Mouse (Mus musculus) erythroblast, embryonic 14.5 days (primary cell): ENCODE data around the gene Rptor. TPM values are rescaled to one million over a fixed set of nuclear protein-coding genes. Genes with fewer than 3 reads are reported as not detected.

ENCODE experiments used
- H3K27me3 ChIP-seq: 2 replicates; pipeline ENCODE4 v1.6.1; 2012; ENCODE audit warnings: inconsistent platforms; ENCODE audit not compliant: control insufficient read depth
- H3K36me3 ChIP-seq: 2 replicates; pipeline ENCODE4 v1.6.1; 2012; ENCODE audit warnings: mild to moderate bottlenecking, inconsistent platforms; ENCODE audit not compliant: control insufficient read depth
- H3K4me1 ChIP-seq: 2 replicates; pipeline ENCODE4 v1.6.1; 2012; ENCODE audit warnings: inconsistent platforms; ENCODE audit not compliant: control insufficient read depth
- H3K4me3 ChIP-seq: replicated peaks from 2 replicates; pipeline ENCODE3; 2012; ENCODE audit warnings: moderate library complexity, mild to moderate bottlenecking, inconsistent platforms
- H3K9me3 ChIP-seq: 2 replicates; pipeline ENCODE4 v1.6.1; 2012; ENCODE audit warnings: low read length, inconsistent platforms, mixed read lengths; ENCODE audit not compliant: control insufficient read depth
- GATA1 ChIP-seq: IDR thresholded peaks from 2 replicates; pipeline ENCODE4 v1.6.1; 2012; ENCODE audit warnings: low read length, inconsistent platforms, mixed read lengths
- TAL1 ChIP-seq: IDR thresholded peaks from 3 replicates; pipeline ENCODE4 v1.6.1; 2012; ENCODE audit warnings: low read length, inconsistent platforms, mixed read lengths
- polyA plus RNA-seq: library from polyadenylated mRNA; stranded (reverse); fragments of >175 nt; gene quantifications from 2 replicates; pipeline ENCODE4 v1.2.3, GENCODE M21; 2012

Rptor gene
- polyA plus RNA-seq, 1 experiment, result 1.5 TPM

- no peaks in the 10 kb centered on the region for H3K9me3 ChIP-seq
- H3K4me1 ChIP-seq, result no peaks in the 10 kb centered on the region; the same call in 1 of the 2 replicates
- no peaks in the 10 kb centered on the region for H3K27me3 ChIP-seq
- no peak overlapping the region for H3K4me3 ChIP-seq
- no peak for TF ChIP-seq GATA1
- TF ChIP-seq TAL1, result no peak
- peaks cover 90% of the 10 kb centered on the region for H3K36me3 ChIP-seq
These were observed 206.6 kb downstream of the Rptor start for GRCm38 (mm10) chr11:119809309-119809708.

- Histone ChIP-seq H3K9me3 (no peaks in the 10 kb centered on the region), H3K4me3 (no peak overlapping the region), H3K27me3 (no peaks in the 10 kb centered on the region), H3K36me3 (peaks cover 90% of the 10 kb centered on the region), H3K4me1 (no peaks in the 10 kb centered on the region; the same call in 1 of the 2 replicates)
- TF ChIP-seq GATA1 (no peak), TAL1 (no peak)
These were observed 208.3 kb downstream of the Rptor start for GRCm38 (mm10) chr11:119811022-119811421.

- Histone ChIP-seq H3K36me3 (peaks cover 89% of the 10 kb centered on the region), H3K4me1 (no peaks in the 10 kb centered on the region; the same call in 1 of the 2 replicates), H3K9me3 (no peaks in the 10 kb centered on the region), H3K27me3 (no peaks in the 10 kb centered on the region), H3K4me3 (no peak overlapping the region)
- TF ChIP-seq TAL1, result no peak
- no peak for TF ChIP-seq GATA1
These were observed 208.9 kb downstream of the Rptor start for GRCm38 (mm10) chr11:119811598-119811997.

GRCm38 (mm10) chr11:119812093-119812492 is 209.4 kb downstream of the Rptor start:
- TF ChIP-seq GATA1, result no peak
- TF ChIP-seq TAL1, result no peak
- H3K4me1 ChIP-seq, result peaks cover 4% of the 10 kb centered on the region
- H3K36me3 ChIP-seq, result peaks cover 89% of the 10 kb centered on the region
- H3K27me3 ChIP-seq, result no peaks in the 10 kb centered on the region
- H3K4me3 ChIP-seq, result no peak overlapping the region
- no peaks in the 10 kb centered on the region for H3K9me3 ChIP-seq

- peaks cover 14% of the 10 kb centered on the region for H3K4me1 ChIP-seq
- no peak overlapping the region for H3K4me3 ChIP-seq
- peaks cover 90% of the 10 kb centered on the region for H3K36me3 ChIP-seq
- no peaks in the 10 kb centered on the region for H3K9me3 ChIP-seq
- H3K27me3 ChIP-seq, result no peaks in the 10 kb centered on the region
- no peak for TF ChIP-seq TAL1
- no peak for TF ChIP-seq GATA1
These were observed 211.4 kb downstream of the Rptor start for GRCm38 (mm10) chr11:119814035-119814558.

- Histone ChIP-seq H3K4me3 (no peak overlapping the region), H3K36me3 (peaks cover 82% of the 10 kb centered on the region), H3K4me1 (peaks cover 14% of the 10 kb centered on the region), H3K9me3 (no peaks in the 10 kb centered on the region), H3K27me3 (no peaks in the 10 kb centered on the region)
- TF ChIP-seq TAL1, result no peak
These were observed 214.2 kb downstream of the Rptor start for GRCm38 (mm10) chr11:119816798-119817361.

- H3K4me3 ChIP-seq, result no peak overlapping the region
- H3K27me3 ChIP-seq, result no peaks in the 10 kb centered on the region
- peaks cover 82% of the 10 kb centered on the region for H3K36me3 ChIP-seq
- TF ChIP-seq GATA1, result no peak
- TF ChIP-seq TAL1, result no peak
- peaks cover 14% of the 10 kb centered on the region for H3K4me1 ChIP-seq
- H3K9me3 ChIP-seq, result no peaks in the 10 kb centered on the region
These were observed 214.7 kb downstream of the Rptor start for GRCm38 (mm10) chr11:119817362-119817837.

- TF ChIP-seq GATA1 (no peak), TAL1 (no peak)
- peaks cover 82% of the 10 kb centered on the region for H3K36me3 ChIP-seq
- peaks cover 14% of the 10 kb centered on the region for H3K4me1 ChIP-seq
- H3K27me3 ChIP-seq, result no peaks in the 10 kb centered on the region
- no peaks in the 10 kb centered on the region for H3K9me3 ChIP-seq
- H3K4me3 ChIP-seq, result no peak overlapping the region
These were observed 215.2 kb downstream of the Rptor start for GRCm38 (mm10) chr11:119817898-119818297.

GRCm38 (mm10) chr11:119821514-119821913 is 218.8 kb downstream of the Rptor start:
- no peak for TF ChIP-seq TAL1
- TF ChIP-seq GATA1, result no peak
- H3K9me3 ChIP-seq, result no peaks in the 10 kb centered on the region
- no peak overlapping the region for H3K4me3 ChIP-seq
- peaks cover 14% of the 10 kb centered on the region for H3K4me1 ChIP-seq
- H3K27me3 ChIP-seq, result no peaks in the 10 kb centered on the region
- H3K36me3 ChIP-seq, result peaks cover 80% of the 10 kb centered on the region

- no peak for TF ChIP-seq GATA1
- Histone ChIP-seq H3K4me3 (no peak overlapping the region), H3K9me3 (no peaks in the 10 kb centered on the region), H3K27me3 (no peaks in the 10 kb centered on the region), H3K4me1 (peaks cover 6% of the 10 kb centered on the region; the same call in 1 of the 2 replicates), H3K36me3 (peaks cover 79% of the 10 kb centered on the region)
These were observed 221.5 kb downstream of the Rptor start for GRCm38 (mm10) chr11:119824072-119824649.
